Mouse (Mus musculus): ENCODE data around the gene Mrpl18. TPM values are rescaled to one million over a fixed set of nuclear protein-coding genes. Genes with fewer than 3 reads are reported as not detected.
"Not testable (repeated sequence)": the region's sequence is repeated elsewhere in the genome, so short reads cannot be mapped to it uniquely, and the experiment has no call there.

The Mrpl18 gene
- polyA plus RNA-seq, 1 experiment, result 34.1 TPM

DNA sequence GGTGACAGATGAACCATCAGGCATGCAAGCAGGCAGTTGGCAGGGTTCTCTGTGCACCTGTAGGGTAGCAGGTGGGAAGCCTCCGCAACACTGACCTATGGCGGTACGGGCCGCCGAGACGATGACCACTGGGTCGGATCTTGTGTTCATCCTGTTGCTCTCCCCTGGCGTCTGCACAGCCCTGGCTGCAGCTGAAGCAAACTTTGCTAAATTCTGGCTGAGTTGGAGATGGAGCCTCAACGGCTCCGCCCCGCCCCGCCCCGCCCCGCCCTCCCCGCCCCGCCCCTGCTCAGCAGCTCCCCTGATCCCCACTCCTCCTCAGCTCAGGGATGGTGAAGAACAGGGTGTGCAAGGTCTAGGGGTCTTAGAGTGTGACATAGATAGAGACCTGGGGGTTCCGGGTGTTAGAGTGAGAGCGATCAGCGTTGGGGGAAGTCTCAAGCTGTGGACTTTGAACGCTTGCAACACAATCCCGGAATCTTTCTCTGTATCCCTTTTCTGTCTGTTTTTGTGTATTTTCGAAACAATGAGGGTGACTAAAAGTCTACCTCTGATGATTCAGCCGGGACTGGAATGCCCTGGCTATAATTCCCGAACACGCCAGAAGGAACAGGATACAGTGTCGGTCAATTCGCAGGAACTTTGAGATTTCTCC lies 24.1 kb upstream of the Mrpl18 start, which contains the start of gene Acat3:
Gene Acat3, minus strand, starts transcription at position 450 of the 655 bp plus-strand sequence.
- H3K4me1 ChIP-seq (ENCODE audit: control insufficient read depth, insufficient read depth, low read length), result peaks cover 2% of the 10 kb centered on the region; the same call in 1 of the 2 replicates
- TF ChIP-seq POLR2A (IDR thresholded peaks at IDR 0.05; ENCODE audit: borderline replicate concordance, control insufficient read depth, low read depth, low read length), result no peak
- no peak for TF ChIP-seq CTCF (IDR thresholded peaks at IDR 0.05; ENCODE audit: control insufficient read depth, insufficient read depth, low read length)
- peak within 1 kb of the TSS; percentile 29 for H3K4me3 ChIP-seq (replicated peaks; ENCODE audit: control insufficient read depth, low read depth, low read length)
- H3K27ac ChIP-seq (ENCODE audit: control insufficient read depth, insufficient read depth, low read depth, low read length, poor library complexity), result no peak within 1 kb of the TSS
- 11% methylated on average over 27 of the region's 27 CpGs for WGBS

DNA sequence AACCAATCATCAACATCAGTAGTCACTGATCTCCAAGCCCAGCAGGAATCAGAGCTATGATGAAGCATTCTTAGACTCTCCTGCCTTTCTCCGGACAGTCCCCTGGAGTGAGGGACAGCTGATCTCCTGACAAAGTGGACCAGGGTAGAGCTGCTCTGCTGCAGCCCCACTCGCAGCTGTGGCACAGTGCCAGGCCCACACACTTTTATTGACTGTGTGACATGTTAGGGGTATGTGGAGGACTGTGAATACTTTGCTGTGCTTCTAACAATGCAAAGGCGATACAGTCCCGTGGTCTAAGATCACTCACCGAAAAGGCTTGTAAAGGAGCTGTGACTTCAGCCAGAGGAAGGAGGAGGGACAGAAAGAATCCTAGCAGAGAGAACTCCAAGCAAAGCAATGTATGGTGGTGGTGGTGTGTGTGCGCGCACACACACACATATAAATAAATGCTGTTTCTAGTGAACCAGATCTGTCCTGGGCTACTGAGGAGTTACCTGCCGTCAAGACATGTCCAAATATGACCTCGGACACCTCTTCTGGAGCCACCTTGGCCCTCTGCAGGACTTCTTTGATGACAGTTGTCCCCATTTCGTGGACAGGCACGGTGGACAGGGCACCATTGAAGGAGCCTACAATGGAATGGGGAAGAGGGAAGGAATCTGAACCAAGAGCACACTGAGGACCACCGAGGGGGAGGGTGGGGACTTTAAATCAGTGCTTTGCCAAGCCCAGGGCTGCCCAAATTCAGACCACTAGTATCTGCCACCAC lies 23.4 kb upstream of the Mrpl18 start:
- H3K4me3 ChIP-seq (replicated peaks; ENCODE audit: control insufficient read depth, low read depth, low read length); H3K4me1 ChIP-seq (ENCODE audit: control insufficient read depth, insufficient read depth, low read length); H3K27ac ChIP-seq (ENCODE audit: control insufficient read depth, insufficient read depth, low read depth, low read length, poor library complexity): not testable (repeated sequence)
- 58% methylated on average over 3 of the region's 12 CpGs for WGBS

DNA sequence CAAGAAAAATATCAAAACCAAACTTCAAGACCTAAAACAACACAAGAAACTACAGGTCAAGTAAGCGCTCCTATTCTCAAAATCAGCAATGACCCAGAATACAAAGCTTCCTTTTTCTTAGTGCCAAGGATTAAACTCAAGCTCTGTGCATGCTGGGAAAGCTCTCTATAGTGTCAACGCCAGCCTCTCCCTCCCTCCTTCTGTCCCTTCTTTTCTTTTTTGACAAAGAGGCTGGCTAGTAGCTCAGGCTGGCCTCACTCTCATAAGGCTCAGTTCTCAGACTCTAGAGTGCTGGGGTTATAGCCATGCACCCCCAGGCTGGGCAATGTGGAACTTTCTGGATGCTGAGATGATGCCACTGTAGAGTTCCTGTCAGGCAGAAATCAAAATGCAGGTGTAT lies 21.9 kb upstream of the Mrpl18 start:
- TF ChIP-seq CTCF (IDR thresholded peaks at IDR 0.05; ENCODE audit: control insufficient read depth, insufficient read depth, low read length), result no peak
- TF ChIP-seq POLR2A (IDR thresholded peaks at IDR 0.05; ENCODE audit: borderline replicate concordance, control insufficient read depth, low read depth, low read length), result no peak
- Histone ChIP-seq H3K4me3 (replicated peaks; ENCODE audit: control insufficient read depth, low read depth, low read length) (no peak overlapping the region), H3K4me1 (ENCODE audit: control insufficient read depth, insufficient read depth, low read length) (peaks cover 2% of the 10 kb centered on the region; the same call in 1 of the 2 replicates), H3K27ac (ENCODE audit: control insufficient read depth, insufficient read depth, low read depth, low read length, poor library complexity) (no peak overlapping the region)
- WGBS, result 63% methylated on average over 2 of the region's 2 CpGs

DNA sequence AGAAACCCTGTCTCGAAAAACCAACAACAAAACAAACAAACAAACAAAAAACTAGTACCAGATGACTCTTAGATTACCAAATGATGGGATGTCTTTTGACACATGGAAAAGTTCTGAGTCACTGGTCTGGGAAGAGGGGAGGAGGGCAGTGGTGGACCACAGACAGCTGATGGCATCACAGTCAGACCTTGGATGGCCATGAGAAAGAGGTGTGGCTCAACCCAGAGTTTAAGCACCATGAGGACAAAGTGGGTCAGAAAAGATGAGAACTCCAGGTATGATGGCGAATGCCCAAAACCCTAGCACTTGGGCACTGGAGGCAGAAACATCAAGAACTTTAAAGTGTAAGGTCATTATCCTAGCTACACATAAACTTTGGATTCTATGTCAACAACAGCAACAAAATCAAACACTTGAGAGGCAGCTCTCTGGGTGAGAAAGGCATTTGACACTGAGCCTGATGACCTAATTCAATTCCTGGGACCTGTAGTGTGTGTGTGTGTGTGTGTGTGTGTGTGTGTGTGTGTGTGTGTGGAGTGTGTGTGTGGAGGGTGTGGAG lies 21.3 kb upstream of the Mrpl18 start:
- TF ChIP-seq CTCF (IDR thresholded peaks at IDR 0.05; ENCODE audit: control insufficient read depth, insufficient read depth, low read length) (no peak), POLR2A (IDR thresholded peaks at IDR 0.05; ENCODE audit: borderline replicate concordance, control insufficient read depth, low read depth, low read length) (no peak)
- no peak overlapping the region for H3K27ac ChIP-seq (ENCODE audit: control insufficient read depth, insufficient read depth, low read depth, low read length, poor library complexity)
- peaks cover 2% of the 10 kb centered on the region; the same call in 1 of the 2 replicates for H3K4me1 ChIP-seq (ENCODE audit: control insufficient read depth, insufficient read depth, low read length)
- no peak overlapping the region for H3K4me3 ChIP-seq (replicated peaks; ENCODE audit: control insufficient read depth, low read depth, low read length)
- WGBS, result 81% methylated on average over 2 of the region's 2 CpGs

DNA sequence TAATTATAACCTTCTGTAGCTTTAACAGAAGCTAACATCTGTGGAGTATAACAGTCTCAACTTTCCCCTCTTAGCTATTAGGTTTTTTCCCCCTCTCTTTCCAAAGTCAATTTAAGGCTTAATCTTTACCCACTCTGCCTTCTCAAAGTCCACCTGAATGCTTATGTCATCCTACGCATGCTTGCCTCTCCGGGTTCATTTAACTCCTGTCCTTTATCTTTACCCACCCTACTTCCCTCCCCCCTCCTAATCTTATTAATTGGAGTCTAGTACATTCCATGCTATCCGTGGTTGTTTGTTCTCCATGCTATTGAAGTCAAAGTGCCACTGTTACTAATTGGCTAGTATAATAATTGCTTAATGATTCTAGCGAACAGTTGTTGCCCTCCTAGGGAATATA lies 19.6 kb upstream of the Mrpl18 start:
- TF ChIP-seq POLR2A (IDR thresholded peaks at IDR 0.05; ENCODE audit: borderline replicate concordance, control insufficient read depth, low read depth, low read length) (no peak), CTCF (IDR thresholded peaks at IDR 0.05; ENCODE audit: control insufficient read depth, insufficient read depth, low read length) (no peak)
- Histone ChIP-seq H3K27ac (ENCODE audit: control insufficient read depth, insufficient read depth, low read depth, low read length, poor library complexity) (no peak overlapping the region), H3K4me1 (ENCODE audit: control insufficient read depth, insufficient read depth, low read length) (peaks cover 2% of the 10 kb centered on the region; the same call in 1 of the 2 replicates), H3K4me3 (replicated peaks; ENCODE audit: control insufficient read depth, low read depth, low read length) (no peak overlapping the region)
- 75% methylated on average over 4 of the region's 4 CpGs for WGBS

DNA sequence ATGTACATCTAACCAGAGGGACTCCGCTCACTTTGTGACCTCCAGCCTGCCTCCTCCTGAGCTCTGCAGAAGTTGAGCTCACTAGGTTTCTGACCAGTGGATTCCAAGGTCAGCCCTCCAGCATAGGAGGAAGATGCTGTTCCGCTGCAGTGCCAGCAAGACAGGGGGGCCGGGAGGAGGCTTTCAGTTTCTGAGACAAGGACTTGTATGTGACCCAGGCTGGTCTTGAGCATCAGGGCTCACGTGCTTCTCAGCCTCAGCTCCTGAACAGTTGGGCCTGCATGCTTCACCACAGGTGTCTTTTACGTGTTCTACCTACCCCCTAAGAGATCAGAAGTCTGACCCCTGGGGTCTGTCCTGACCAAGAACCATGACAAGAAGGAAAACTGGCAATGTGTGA lies 15.4 kb upstream of the Mrpl18 start:
- H3K27ac ChIP-seq (ENCODE audit: control insufficient read depth, insufficient read depth, low read depth, low read length, poor library complexity); H3K4me1 ChIP-seq (ENCODE audit: control insufficient read depth, insufficient read depth, low read length); H3K4me3 ChIP-seq (replicated peaks; ENCODE audit: control insufficient read depth, low read depth, low read length): not testable (repeated sequence)
- WGBS, result 83% methylated on average over 5 of the region's 5 CpGs

DNA sequence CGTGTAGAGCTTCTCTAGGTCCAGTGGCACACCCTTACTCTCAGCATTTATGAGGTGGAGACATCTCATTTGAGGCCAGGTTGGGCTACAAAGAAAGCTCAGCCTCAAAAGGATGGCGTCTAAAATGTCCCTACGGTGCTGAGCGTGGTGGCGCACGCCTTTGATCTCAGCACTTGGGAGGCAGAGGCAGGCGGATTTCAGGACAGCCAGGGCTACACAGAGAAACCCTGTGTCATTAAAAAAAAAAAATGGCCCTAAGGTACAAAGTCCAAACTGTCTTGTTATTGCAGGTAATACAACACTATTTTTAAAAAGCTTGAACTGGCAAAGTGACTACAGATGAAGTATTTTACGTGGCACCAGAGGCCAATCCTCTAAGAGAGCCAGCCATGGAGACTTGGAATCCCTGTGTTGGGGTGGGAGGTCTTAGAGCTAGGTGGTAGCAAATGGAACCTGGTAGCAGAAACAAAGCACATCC lies 9.6 kb upstream of the Mrpl18 start:
- H3K4me3 ChIP-seq (replicated peaks; ENCODE audit: control insufficient read depth, low read depth, low read length), result no peak overlapping the region
- no peaks in the 10 kb centered on the region for H3K4me1 ChIP-seq (ENCODE audit: control insufficient read depth, insufficient read depth, low read length)
- no peak overlapping the region for H3K27ac ChIP-seq (ENCODE audit: control insufficient read depth, insufficient read depth, low read depth, low read length, poor library complexity)
- 88% methylated on average over 8 of the region's 8 CpGs for WGBS
- no peak for TF ChIP-seq POLR2A (IDR thresholded peaks at IDR 0.05; ENCODE audit: borderline replicate concordance, control insufficient read depth, low read depth, low read length)
- no peak for TF ChIP-seq CTCF (IDR thresholded peaks at IDR 0.05; ENCODE audit: control insufficient read depth, insufficient read depth, low read length)

DNA sequence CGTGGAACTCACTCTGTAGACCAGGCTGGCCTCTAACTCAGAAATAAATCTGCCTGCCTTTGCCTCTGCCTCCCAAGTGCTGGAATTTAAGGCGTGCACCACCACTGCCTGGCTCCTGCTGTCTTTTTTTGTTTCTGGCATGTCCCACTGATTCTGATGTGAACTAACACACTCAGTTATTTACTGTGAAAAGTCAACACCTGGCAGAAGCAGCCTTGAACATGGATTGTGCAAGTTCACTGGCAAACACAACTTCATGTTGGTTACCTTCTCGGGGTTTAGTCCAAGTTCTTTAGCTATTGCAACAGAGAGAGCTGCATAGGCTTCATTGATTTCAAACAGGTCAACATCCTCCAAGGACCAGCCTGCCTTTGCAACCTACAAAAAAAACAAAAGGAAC lies 8.9 kb upstream of the Mrpl18 start:
- 73% methylated on average over 3 of the region's 3 CpGs for WGBS
- no peak for TF ChIP-seq CTCF (IDR thresholded peaks at IDR 0.05; ENCODE audit: control insufficient read depth, insufficient read depth, low read length)
- TF ChIP-seq POLR2A (IDR thresholded peaks at IDR 0.05; ENCODE audit: borderline replicate concordance, control insufficient read depth, low read depth, low read length), result no peak
- H3K4me3 ChIP-seq (replicated peaks; ENCODE audit: control insufficient read depth, low read depth, low read length), result no peak overlapping the region
- no peaks in the 10 kb centered on the region for H3K4me1 ChIP-seq (ENCODE audit: control insufficient read depth, insufficient read depth, low read length)
- H3K27ac ChIP-seq (ENCODE audit: control insufficient read depth, insufficient read depth, low read depth, low read length, poor library complexity), result no peak overlapping the region

Data from bone marrow, adult 2 months (tissue).